Mouse (Mus musculus) hindbrain, embryonic 16.5 days (tissue): ENCODE data around the gene Mamstr. TPM values are rescaled to one million over a fixed set of nuclear protein-coding genes. Genes with fewer than 3 reads are reported as not detected.

Source experiments
- ATAC-seq: fragments of 200-750 bp; cut with Nextera tagmentation; 2 replicates; pipeline ENCODE4 v1.8.0; 2017; ENCODE audit warnings: moderate TSS enrichment, moderate library complexity
- H3K27ac ChIP-seq: fragments of 300-500 bp; sonication (generic); 2 replicates; pipeline ENCODE4 v1.5.1; 2014; ENCODE audit warnings: low read depth, mild to moderate bottlenecking, control low read depth, low read length, moderate library complexity
- H3K27me3 ChIP-seq: fragments of 300-500 bp; sonication (generic); replicated peaks from 2 replicates; pipeline ENCODE4 v1.6.1; 2014; ENCODE audit warnings: low read length; ENCODE audit not compliant: control insufficient read depth, insufficient read depth
- H3K36me3 ChIP-seq: fragments of 300-500 bp; sonication (generic); 2 replicates; pipeline ENCODE4 v1.6.1; 2014; ENCODE audit warnings: mild to moderate bottlenecking, low read length, moderate library complexity, mixed read lengths; ENCODE audit not compliant: control insufficient read depth, insufficient read depth
- H3K4me1 ChIP-seq: fragments of 300-500 bp; sonication (generic); 2 replicates; pipeline ENCODE4 v1.6.1; 2014; ENCODE audit warnings: low read depth, low read length; ENCODE audit not compliant: control insufficient read depth, insufficient read depth
- H3K4me2 ChIP-seq: fragments of 300-500 bp; sonication (generic); 2 replicates; pipeline ENCODE4 v1.6.1; 2014; ENCODE audit warnings: mild to moderate bottlenecking, low read length, control low read depth, moderate library complexity
- H3K4me3 ChIP-seq: fragments of 300-500 bp; sonication (generic); 2 replicates; pipeline ENCODE4 v1.5.1; 2014; ENCODE audit warnings: mild to moderate bottlenecking, low read length, control low read depth, moderate library complexity
- H3K9ac ChIP-seq: fragments of 300-500 bp; sonication (generic); 2 replicates; pipeline ENCODE4 v1.6.1; 2014; ENCODE audit warnings: low read depth, mild to moderate bottlenecking, control low read depth, low read length, moderate library complexity
- H3K9me3 ChIP-seq: fragments of 300-500 bp; sonication (generic); 2 replicates; pipeline ENCODE4 v1.6.1; 2014; ENCODE audit warnings: mild to moderate bottlenecking, low read length, moderate library complexity; ENCODE audit not compliant: control insufficient read depth
- WGBS: fragments of 180-500 bp; shearing (Covaris S2); extraction: QIAGEN DNeasy Blood & Tissue Kit; methylation state at CpG from one replicate; pipeline ENCODE4 v1.1.7; 2014; 5-methylcytosine and 5-hydroxymethylcytosine counted together
- polyA plus RNA-seq: library from polyadenylated mRNA; unstranded; fragments of >200 nt; fragmentation: Nextera tagmentation; extraction: Ambion mirVana; gene quantifications from 2 replicates; pipeline ENCODE4 v1.2.1, GENCODE M21; 2015

Gene Mamstr
- polyA plus RNA-seq: 2.9 and 5.2 TPM in 2 replicates

DNA sequence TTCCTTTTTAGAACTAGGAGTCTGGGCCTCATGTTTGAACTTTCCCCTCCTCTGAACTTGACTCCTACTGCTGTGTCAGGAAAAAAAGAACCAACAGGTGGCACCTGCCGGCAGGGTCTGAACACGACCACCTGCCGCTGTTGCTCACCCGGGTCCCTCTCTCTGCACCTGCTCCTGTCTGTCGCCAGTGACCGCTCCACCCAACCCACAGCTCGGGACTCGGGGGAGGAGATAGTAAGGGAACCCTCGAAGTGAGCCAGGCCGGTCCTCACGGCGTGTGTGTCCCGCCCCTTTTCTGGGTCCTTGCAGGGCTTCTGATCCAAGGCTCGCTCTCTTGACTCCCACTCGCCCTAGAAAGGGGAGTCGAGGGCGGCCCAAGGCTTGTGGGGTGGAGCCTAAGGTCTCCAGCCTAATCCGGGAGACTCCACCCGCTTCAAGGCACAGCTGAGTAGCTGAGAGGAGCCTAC, at the start of gene Mamstr:
TSS of gene Mamstr (plus strand) at position 417 of the 467 bp plus-strand sequence.
- no peak within 1 kb of the TSS for H3K4me3 ChIP-seq
- H3K9me3 ChIP-seq: no peaks in the 10 kb centered on the region
- no peak within 1 kb of the TSS for H3K9ac ChIP-seq
- no peaks in the 10 kb centered on the region for H3K27me3 ChIP-seq
- ATAC-seq: no peak
- peaks cover 18% of the 10 kb centered on the region for H3K4me1 ChIP-seq
- no peak within 1 kb of the TSS for H3K27ac ChIP-seq
- peaks cover 7% of the 10 kb centered on the region for H3K36me3 ChIP-seq
- no peak within 1 kb of the TSS for H3K4me2 ChIP-seq
- 23% methylated on average over 19 of the region's 19 CpGs for WGBS

DNA sequence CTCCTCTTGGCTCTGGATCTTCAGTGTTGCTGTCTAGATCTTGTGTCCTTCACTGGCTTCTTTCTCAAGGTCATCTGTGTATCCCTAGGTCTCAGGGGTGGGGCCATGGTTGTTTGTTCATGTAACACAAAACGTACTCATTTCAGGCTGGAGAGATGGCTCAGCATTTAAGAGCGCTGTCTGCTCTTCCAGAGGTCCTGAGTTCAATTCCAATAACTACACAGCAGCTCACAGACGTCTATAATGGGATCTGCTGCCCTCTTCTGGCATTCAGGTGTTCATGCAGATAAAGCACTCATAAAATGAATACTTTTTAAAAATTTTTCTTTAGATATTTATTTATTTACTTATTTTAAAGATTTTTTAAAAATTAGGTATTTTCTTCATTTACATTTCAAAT, 48.9 kb upstream of the Mamstr start:
- H3K4me3 ChIP-seq: no peak overlapping the region
- H3K4me1 ChIP-seq: peaks cover 5% of the 10 kb centered on the region; the same call in 1 of the 2 replicates
- H3K36me3 ChIP-seq: no peaks in the 10 kb centered on the region
- no peak overlapping the region for H3K9ac ChIP-seq
- H3K9me3 ChIP-seq: no peaks in the 10 kb centered on the region
- H3K27me3 ChIP-seq: no peaks in the 10 kb centered on the region
- WGBS: 60% methylated on average over 3 of the region's 3 CpGs
- ATAC-seq: no peak
- H3K4me2 ChIP-seq: no peak overlapping the region
- H3K27ac ChIP-seq: no peak overlapping the region

DNA sequence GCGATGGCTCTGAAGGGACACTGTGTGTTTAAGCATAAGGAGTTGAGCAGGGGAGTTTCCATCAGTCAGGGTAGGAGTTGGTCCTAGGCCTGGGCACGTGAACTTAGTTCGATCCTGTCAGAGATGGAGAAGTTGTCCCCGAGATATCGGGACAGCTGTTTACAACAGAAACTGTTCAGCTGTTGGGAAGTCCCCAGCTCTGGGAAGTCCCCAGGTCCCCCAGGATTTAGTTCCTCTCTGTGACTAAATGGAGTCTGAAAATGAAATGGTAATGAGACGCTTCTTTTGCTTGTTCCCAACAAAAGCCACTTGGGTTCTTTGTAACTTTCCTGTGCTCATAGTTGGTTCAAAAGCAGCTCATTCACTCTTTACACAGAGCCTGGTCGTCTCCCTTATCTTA, 47.9 kb upstream of the Mamstr start:
- Histone ChIP-seq H3K27ac (no peak overlapping the region), H3K27me3 (no peaks in the 10 kb centered on the region), H3K9me3 (no peaks in the 10 kb centered on the region), H3K36me3 (no peaks in the 10 kb centered on the region), H3K4me2 (no peak overlapping the region), H3K4me3 (no peak overlapping the region), H3K4me1 (peaks cover 5% of the 10 kb centered on the region; the same call in 1 of the 2 replicates), H3K9ac (no peak overlapping the region)
- no peak for ATAC-seq
- WGBS: 74% methylated on average over 7 of the region's 7 CpGs

DNA sequence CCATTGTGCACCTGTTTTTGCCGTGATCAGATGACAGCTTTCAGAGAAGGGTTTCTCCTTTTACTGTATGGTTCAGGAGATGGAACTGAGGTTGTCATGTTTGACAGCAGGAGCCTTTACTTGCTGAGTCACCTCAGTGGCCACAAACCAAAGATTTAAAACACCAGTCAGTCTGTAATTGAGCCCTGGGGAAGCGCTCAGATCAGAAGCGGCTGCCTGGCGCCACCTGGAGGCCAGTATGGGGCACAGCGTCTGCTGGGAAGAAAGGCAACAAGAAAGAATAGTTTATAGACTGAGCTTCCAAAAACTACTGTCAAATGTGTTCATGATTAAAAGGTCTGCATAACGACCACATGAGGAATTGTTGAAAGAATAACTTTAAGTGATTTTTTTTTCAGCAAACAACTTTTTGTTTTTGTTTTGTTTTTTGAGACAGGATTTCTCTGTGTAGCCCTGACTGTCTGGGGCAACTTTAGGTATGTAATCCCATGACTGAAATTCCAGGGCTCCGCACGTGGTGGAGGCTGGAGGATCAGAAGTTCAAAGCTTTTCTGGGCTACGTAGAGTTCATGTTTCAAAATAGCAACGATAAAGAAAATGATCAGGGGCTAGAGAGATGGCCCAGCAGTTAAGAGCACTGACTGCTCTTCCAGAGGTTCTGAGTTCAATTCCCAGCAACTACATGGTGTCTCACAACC, 46.5 kb upstream of the Mamstr start:
- Histone ChIP-seq H3K9ac (no peak overlapping the region), H3K27ac (no peak overlapping the region), H3K4me1 (peaks cover 5% of the 10 kb centered on the region; the same call in 1 of the 2 replicates), H3K4me2 (no peak overlapping the region), H3K4me3 (no peak overlapping the region), H3K9me3 (no peaks in the 10 kb centered on the region), H3K36me3 (no peaks in the 10 kb centered on the region), H3K27me3 (no peaks in the 10 kb centered on the region)
- ATAC-seq: no peak
- 24% methylated on average over 10 of the region's 10 CpGs for WGBS

DNA sequence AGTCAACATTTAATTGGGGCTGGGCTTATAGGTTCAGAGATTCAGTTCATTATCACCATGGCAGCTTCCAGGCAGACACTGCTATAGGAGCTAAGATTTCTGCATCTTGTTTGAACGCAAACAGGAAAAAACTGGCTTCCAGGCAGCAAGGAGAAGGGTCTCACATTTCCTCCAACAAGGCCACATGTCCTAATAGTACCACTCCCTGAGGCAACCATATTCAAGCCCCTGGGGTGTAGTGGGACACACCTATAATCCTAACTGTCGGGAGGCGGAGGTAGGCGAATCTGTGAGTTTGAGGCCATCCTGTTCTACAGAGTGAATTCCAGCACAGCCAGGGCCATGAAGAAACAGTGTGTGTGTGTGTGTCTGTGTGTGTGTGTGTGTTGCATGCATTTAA, 44.6 kb upstream of the Mamstr start:
- H3K36me3 ChIP-seq: no peaks in the 10 kb centered on the region
- no peak for ATAC-seq
- H3K4me3 ChIP-seq: no peak overlapping the region
- H3K9ac ChIP-seq: no peak overlapping the region
- H3K27me3 ChIP-seq: no peaks in the 10 kb centered on the region
- no peak overlapping the region for H3K4me2 ChIP-seq
- no peaks in the 10 kb centered on the region for H3K4me1 ChIP-seq
- H3K27ac ChIP-seq: no peak overlapping the region
- no peaks in the 10 kb centered on the region for H3K9me3 ChIP-seq
- 83% methylated on average over 4 of the region's 4 CpGs for WGBS

DNA sequence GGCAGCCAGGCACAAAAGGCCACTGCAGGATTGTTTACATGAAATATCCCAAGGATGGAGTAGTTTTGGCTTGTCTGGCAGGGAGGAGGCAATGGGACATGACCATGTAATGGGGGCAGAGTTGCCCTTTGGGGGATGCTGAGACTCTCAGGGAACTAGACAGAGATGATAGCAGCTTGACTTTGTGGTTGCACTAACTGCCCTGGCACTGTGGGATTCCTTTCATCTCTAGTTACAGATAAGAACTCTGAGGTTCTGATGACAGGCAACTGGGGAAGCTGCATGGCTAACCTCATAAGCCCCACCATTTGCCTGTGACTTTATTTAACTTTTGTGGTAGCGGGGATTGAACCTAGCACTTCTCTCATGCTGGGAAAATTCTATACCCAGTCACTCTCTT, 43.7 kb upstream of the Mamstr start:
- ATAC-seq: no peak
- H3K4me1 ChIP-seq: no peaks in the 10 kb centered on the region
- H3K27ac ChIP-seq: no peak overlapping the region

DNA sequence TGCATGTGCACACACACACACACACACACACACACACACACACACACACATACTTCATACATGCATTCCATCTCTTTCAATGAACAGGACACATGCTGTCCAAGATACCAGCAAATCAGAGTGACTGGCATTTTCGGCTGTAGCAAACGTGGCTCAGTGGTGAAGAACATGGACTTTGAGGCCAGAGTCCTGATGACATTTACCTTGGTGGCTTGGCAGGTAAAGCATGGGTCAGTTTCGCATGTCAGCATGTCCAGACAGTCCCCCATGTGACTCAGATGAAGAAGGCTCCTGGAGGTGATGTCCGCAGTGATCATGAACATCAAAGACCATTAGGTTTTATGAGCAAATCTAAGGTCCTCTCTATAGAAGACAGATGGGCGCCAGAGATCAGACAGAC, 42.8 kb upstream of the Mamstr start:
- Histone ChIP-seq H3K9ac (no peak overlapping the region), H3K4me3 (no peak overlapping the region), H3K36me3 (no peaks in the 10 kb centered on the region), H3K9me3 (no peaks in the 10 kb centered on the region), H3K4me2 (no peak overlapping the region), H3K4me1 (no peaks in the 10 kb centered on the region), H3K27me3 (no peaks in the 10 kb centered on the region), H3K27ac (no peak overlapping the region)
- ATAC-seq: no peak
- 86% methylated on average over 5 of the region's 5 CpGs for WGBS

More for the DNA sequence above, 43.7 kb upstream of the Mamstr start:
- no peaks in the 10 kb centered on the region for H3K9me3 ChIP-seq
- H3K4me3 ChIP-seq: no peak overlapping the region
- no peak overlapping the region for H3K4me2 ChIP-seq
- H3K9ac ChIP-seq: no peak overlapping the region
- WGBS: 96% methylated on average over 1 of the region's 1 CpGs
- H3K36me3 ChIP-seq: no peaks in the 10 kb centered on the region
- H3K27me3 ChIP-seq: no peaks in the 10 kb centered on the region

DNA sequence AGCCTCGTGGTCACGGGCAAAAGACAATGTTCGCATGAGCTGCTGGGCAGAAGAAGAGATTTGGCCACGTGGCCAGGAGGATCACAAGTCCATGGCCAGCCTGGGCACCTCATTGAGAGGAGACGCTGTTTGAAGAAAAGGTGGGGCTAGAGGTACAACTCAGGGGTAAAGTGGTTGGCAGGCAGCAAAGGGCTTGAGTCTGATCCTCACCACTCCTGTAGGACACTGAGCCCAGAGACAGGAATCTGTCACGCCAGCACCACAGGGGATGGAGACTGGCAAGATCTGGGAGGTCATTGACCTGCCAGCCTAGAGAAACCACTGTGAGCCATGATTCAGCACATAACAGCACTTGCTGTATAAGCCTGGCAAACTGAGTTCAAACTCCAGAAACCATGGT, 42.2 kb upstream of the Mamstr start:
- H3K9ac ChIP-seq: no peak overlapping the region
- no peak overlapping the region for H3K27ac ChIP-seq
- H3K4me1 ChIP-seq: no peaks in the 10 kb centered on the region
- no peaks in the 10 kb centered on the region for H3K27me3 ChIP-seq
- H3K36me3 ChIP-seq: no peaks in the 10 kb centered on the region
- H3K4me3 ChIP-seq: no peak overlapping the region
- no peak overlapping the region for H3K4me2 ChIP-seq
- no peaks in the 10 kb centered on the region for H3K9me3 ChIP-seq
- 91% methylated on average over 6 of the region's 6 CpGs for WGBS
- no peak for ATAC-seq

DNA sequence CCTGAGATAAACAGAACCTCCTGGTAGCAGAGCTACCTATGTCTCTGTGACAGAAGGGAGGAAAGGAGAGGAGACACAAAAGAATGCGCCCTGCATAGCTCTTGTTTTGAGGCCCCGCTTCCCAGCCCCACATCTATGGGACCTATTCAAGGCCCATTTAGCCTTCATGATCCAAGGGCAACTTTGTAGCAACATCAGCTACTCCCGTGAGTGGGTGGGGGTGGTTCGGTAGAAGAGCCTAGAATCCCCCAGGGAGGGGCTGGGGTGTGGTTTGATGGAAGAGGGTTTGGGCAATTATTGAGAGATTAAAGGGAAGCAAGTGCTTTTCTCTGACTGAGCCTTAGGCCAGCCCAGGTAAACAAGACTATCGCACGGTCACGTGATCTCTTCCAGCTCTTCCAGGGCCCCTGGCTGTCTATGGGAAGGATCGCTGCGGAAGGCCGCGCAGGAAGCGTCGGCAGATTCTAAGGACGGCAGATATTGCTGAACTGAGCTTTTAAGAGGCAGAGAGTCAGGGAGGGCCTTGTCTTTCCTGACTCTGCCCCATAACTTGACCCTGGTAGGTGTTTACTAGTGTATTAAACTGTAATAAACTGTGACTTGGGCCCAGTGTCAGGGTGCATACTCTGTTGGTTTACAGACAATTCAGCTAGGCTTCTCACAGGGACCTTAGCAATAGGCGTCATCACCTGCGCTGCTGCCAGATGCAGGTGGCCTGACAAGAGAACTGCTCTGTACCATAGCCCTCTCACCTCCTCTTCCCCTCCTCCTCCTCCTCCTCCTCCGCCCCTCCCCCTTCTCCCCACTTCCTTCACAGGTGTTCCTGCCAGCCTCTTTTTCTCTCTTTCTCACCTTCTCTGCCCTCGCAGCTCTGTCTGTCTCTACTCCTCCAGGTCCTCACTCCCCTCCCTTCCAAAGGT, 40.6 kb upstream of the Mamstr start:
- H3K4me2 ChIP-seq: no peak overlapping the region
- H3K9ac ChIP-seq: no peak overlapping the region
- no peaks in the 10 kb centered on the region for H3K36me3 ChIP-seq
- no peaks in the 10 kb centered on the region for H3K9me3 ChIP-seq
- no peak overlapping the region for H3K4me3 ChIP-seq
- no peaks in the 10 kb centered on the region for H3K27me3 ChIP-seq
- no peaks in the 10 kb centered on the region for H3K4me1 ChIP-seq
- WGBS: 51% methylated on average over 18 of the region's 18 CpGs
- no peak overlapping the region for H3K27ac ChIP-seq
- ATAC-seq: no peak
